Mouse (Mus musculus) gastrocnemius, postnatal 36 days (tissue): Measurements from ENCODE around the gene Kdelr1. TPM values are rescaled to one million over a fixed set of nuclear protein-coding genes. Genes with fewer than 3 reads are reported as not detected.

Experiments used
- total RNA-seq, 2 experiments: library from RNA; stranded (reverse); gene quantifications; 2 replicates each; pipeline ENCODE4 v1.2.3; 2021

Kdelr1 gene
- total RNA-seq, 2 experiments from 2014 or later: 52.8 to 56.7 TPM

Other genes starting within 250 kb of the Kdelr1 start
- gene Rasip1, start 245.3 kb upstream of the Kdelr1 start, total RNA-seq: 1 to 10 TPM; 6.9 to 7.0 TPM
- 10 to 100 TPM; 45.7 to 49.7 TPM for gene Mamstr, start 232.8 kb upstream of the Kdelr1 start, total RNA-seq
- 1 to 10 TPM in 1 of 2 experiments, under 1 TPM in 1; 0.51 to 1.2 TPM for gene Fut2, start 206.4 kb upstream of the Kdelr1 start, total RNA-seq
- gene Ntn5, start 188.8 kb upstream of the Kdelr1 start, total RNA-seq: under 1 TPM; 0.52 to 0.69 TPM
- gene Sec1, start 178.4 kb upstream of the Kdelr1 start, total RNA-seq: under 1 TPM; 0.12 to 0.26 TPM
- 1 to 10 TPM; 7.7 to 9.5 TPM for gene Car11, start 172.9 kb upstream of the Kdelr1 start, total RNA-seq
- 100 to 1,000 TPM in 1 of 2 experiments, 10 to 100 TPM in 1; 52.8 to 118 TPM for gene Dbp, start 167.7 kb upstream of the Kdelr1 start, total RNA-seq
- gene Rpl18, start 157.3 kb upstream of the Kdelr1 start, total RNA-seq: 100 to 1,000 TPM; 396 to 453 TPM
- 10 to 100 TPM; 12.2 to 12.7 TPM for gene Sphk2, start 154.8 kb upstream of the Kdelr1 start, total RNA-seq
- gene Fam83e, start 151.6 kb upstream of the Kdelr1 start, total RNA-seq: under 1 TPM in 1 of 2 experiments, not detected in 1; 0.10 TPM
- gene Spaca4, start 147.0 kb upstream of the Kdelr1 start, total RNA-seq: not detected
- not detected for gene Lmtk3, start 89.0 kb upstream of the Kdelr1 start, total RNA-seq
- gene Sult2b1, start 88.1 kb upstream of the Kdelr1 start, total RNA-seq: not detected
- 10 to 100 TPM; 32.6 to 33.4 TPM for gene Cyth2, start 58.2 kb upstream of the Kdelr1 start, total RNA-seq
- gene Kcnj14, start 48.0 kb upstream of the Kdelr1 start, total RNA-seq: under 1 TPM; 0.15 to 0.27 TPM
- 10 to 100 TPM; 11.8 to 14.5 TPM for gene Grwd1, start 41.8 kb upstream of the Kdelr1 start, total RNA-seq
- under 1 TPM; 0.22 to 0.23 TPM for gene Grin2d, start 5.6 kb downstream of the Kdelr1 start, total RNA-seq
- gene Syngr4, start 23.9 kb downstream of the Kdelr1 start, total RNA-seq: not detected
- 10 to 100 TPM; 54.4 to 59.5 TPM for gene Tmem143, start 24.2 kb downstream of the Kdelr1 start, total RNA-seq
- gene Emp3, start 48.6 kb downstream of the Kdelr1 start, total RNA-seq: 10 to 100 TPM; 10.9 to 11.2 TPM
- gene Ccdc114, start 51.3 kb downstream of the Kdelr1 start, total RNA-seq: under 1 TPM; 0.28 to 0.42 TPM
- gene Abcc6, start 157.5 kb downstream of the Kdelr1 start, total RNA-seq: not detected
- 10 to 100 TPM; 54.5 to 66.7 TPM for gene Nomo1, start 160.9 kb downstream of the Kdelr1 start, total RNA-seq
- gene Kcnj11, start 228.0 kb downstream of the Kdelr1 start, total RNA-seq: 10 to 100 TPM; 93.5 to 99.5 TPM